Mouse (Mus musculus) embryonic facial prominence, embryonic 12.5 days (tissue): ENCODE measurements around the gene Fen1. TPM values are rescaled to one million over a fixed set of nuclear protein-coding genes. Genes with fewer than 3 reads are reported as not detected.
"Not testable (repeated sequence)": the region's sequence is repeated elsewhere in the genome, so short reads cannot be mapped to it uniquely, and the experiment has no call there.

Source experiments
- ATAC-seq: fragments of 200-750 bp; cut with Nextera tagmentation; 2 replicates; pipeline ENCODE4 v1.8.0; 2017; ENCODE audit not compliant: insufficient number of reproducible peaks, insufficient read depth, low FRiP score, low TSS enrichment
- H3K27ac ChIP-seq: fragments of 300-500 bp; sonication (generic); 2 replicates; pipeline ENCODE4 v1.5.1; 2016; ENCODE audit warnings: mild to moderate bottlenecking
- H3K27me3 ChIP-seq: fragments of 300-500 bp; sonication (generic); 2 replicates; pipeline ENCODE4 v1.6.1; 2016; ENCODE audit warnings: mild to moderate bottlenecking, moderate library complexity
- H3K36me3 ChIP-seq: fragments of 300-500 bp; sonication (generic); 2 replicates; pipeline ENCODE4 v1.6.1; 2016; ENCODE audit warnings: mild to moderate bottlenecking
- H3K4me1 ChIP-seq: fragments of 300-500 bp; sonication (generic); 2 replicates; pipeline ENCODE4 v1.6.1; 2016
- H3K4me2 ChIP-seq: fragments of 300-500 bp; sonication (generic); replicated peaks from 2 replicates; pipeline ENCODE4 v1.6.1; 2016; ENCODE audit warnings: mild to moderate bottlenecking, moderate library complexity
- H3K4me3 ChIP-seq: fragments of 300-500 bp; sonication (generic); 2 replicates; pipeline ENCODE4 v1.5.1; 2016; ENCODE audit warnings: mild to moderate bottlenecking
- H3K9ac ChIP-seq: fragments of 300-500 bp; sonication (generic); 2 replicates; pipeline ENCODE4 v1.6.1; 2016; ENCODE audit warnings: mild to moderate bottlenecking, moderate library complexity
- H3K9me3 ChIP-seq: fragments of 300-500 bp; sonication (generic); 2 replicates; pipeline ENCODE4 v1.6.1; 2016; ENCODE audit warnings: mild to moderate bottlenecking, moderate library complexity
- WGBS: fragments of 180-500 bp; shearing (Covaris S2); methylation state at CpG from one replicate; pipeline ENCODE4 v1.1.7; 2016; 5-methylcytosine and 5-hydroxymethylcytosine counted together
- microRNA-seq: library from miRNA; unstranded; fragments of <30 nt; microRNA quantifications from one replicate; pipeline ENCODE4, GENCODE M21; 2017
- polyA plus RNA-seq: library from polyadenylated mRNA; unstranded; fragments of >200 nt; fragmentation: Nextera tagmentation; extraction: Ambion mirVana; gene quantifications from 2 replicates; pipeline ENCODE4 v1.2.1, GENCODE M21; 2016

Fen1 gene
- polyA plus RNA-seq, 1 experiment from 2014 or later = 95.5 TPM

- not testable (repeated sequence) for H3K27me3 ChIP-seq, H3K4me2 ChIP-seq, H3K4me3 ChIP-seq, ATAC-seq, H3K9ac ChIP-seq, H3K4me1 ChIP-seq, H3K9me3 ChIP-seq, H3K36me3 ChIP-seq, H3K27ac ChIP-seq
- WGBS = 83% methylated on average over 4 of the region's 4 CpGs
Measured at GRCm38 (mm10) chr19:10165928-10166327, 38.0 kb downstream of the Fen1 start.

GRCm38 (mm10) chr19:10163896-10164295 is 40.1 kb downstream of the Fen1 start:
- ATAC-seq = no peak
- 86% methylated on average over 3 of the region's 3 CpGs for WGBS
- Histone ChIP-seq H3K4me2 (no peak overlapping the region), H3K36me3 (no peaks in the 10 kb centered on the region), H3K27ac (no peak overlapping the region), H3K4me3 (no peak overlapping the region), H3K9ac (no peak overlapping the region), H3K4me1 (no peaks in the 10 kb centered on the region), H3K27me3 (no peaks in the 10 kb centered on the region), H3K9me3 (no peaks in the 10 kb centered on the region)

- H3K4me3 ChIP-seq = no peak overlapping the region
- H3K27me3 ChIP-seq = no peaks in the 10 kb centered on the region
- H3K9me3 ChIP-seq = no peaks in the 10 kb centered on the region
- no peaks in the 10 kb centered on the region for H3K36me3 ChIP-seq
- no peak overlapping the region for H3K27ac ChIP-seq
- ATAC-seq = no peak
- H3K4me1 ChIP-seq = no peaks in the 10 kb centered on the region
- H3K9ac ChIP-seq = no peak overlapping the region
- H3K4me2 ChIP-seq = no peak overlapping the region
- WGBS = 71% methylated on average over 2 of the region's 2 CpGs
Measured at GRCm38 (mm10) chr19:10157725-10158124, 46.2 kb downstream of the Fen1 start.

DNA sequence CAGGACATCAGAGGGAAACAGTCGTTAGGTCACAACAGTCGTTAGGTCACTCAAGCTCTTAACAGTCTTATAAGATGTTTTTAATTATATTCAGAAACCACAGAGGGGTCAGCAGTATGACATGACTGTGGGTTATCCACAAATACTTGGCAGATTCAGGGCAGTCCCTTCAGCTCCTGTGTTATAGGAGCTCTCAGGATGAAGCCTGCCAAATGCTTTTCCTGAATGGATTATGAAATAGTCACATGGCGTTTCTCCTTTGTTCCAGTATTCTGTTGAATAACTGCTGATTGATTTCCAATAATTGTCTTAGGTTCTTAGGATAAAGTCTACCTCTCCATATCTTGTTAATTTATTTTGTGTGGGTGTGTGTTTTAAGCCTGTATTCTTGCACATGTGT is 54.8 kb downstream of the Fen1 start:
- ATAC-seq = no peak
- Histone ChIP-seq H3K9ac (no peak overlapping the region), H3K4me1 (no peaks in the 10 kb centered on the region), H3K36me3 (no peaks in the 10 kb centered on the region), H3K4me2 (no peak overlapping the region), H3K9me3 (no peaks in the 10 kb centered on the region), H3K4me3 (no peak overlapping the region), H3K27ac (no peak overlapping the region), H3K27me3 (no peaks in the 10 kb centered on the region)
- WGBS = 59% methylated on average over 3 of the region's 3 CpGs

Small RNA genes within 50 kb of the gene (microRNA-seq; reads per million reads assigned to microRNA genes)
- 1.6 reads per million for gene Mir6993

Other genes starting within 250 kb of the Fen1 start
- gene Fth1, start 223.6 kb downstream of the Fen1 start, polyA plus RNA-seq = 1,511 and 1,518 TPM in 2 replicates
- 1.7 and 1.8 TPM in 2 replicates for gene Best1, start 202.5 kb downstream of the Fen1 start, polyA plus RNA-seq
- gene Rab3il1, start 202.5 kb downstream of the Fen1 start, polyA plus RNA-seq = 48.0 and 50.0 TPM in 2 replicates
- gene Fads3, start 162.6 kb downstream of the Fen1 start, polyA plus RNA-seq = 10.1 and 10.2 TPM in 2 replicates
- gene Fads2, start 102.4 kb downstream of the Fen1 start, polyA plus RNA-seq = 123 and 125 TPM in 2 replicates
- gene Fads1, start 21.3 kb downstream of the Fen1 start, polyA plus RNA-seq = 139 and 144 TPM in 2 replicates
- 389 and 410 TPM in 2 replicates for gene Tmem258, start 155 bp downstream of the Fen1 start, polyA plus RNA-seq
- 1.9 and 2.5 TPM in 2 replicates for gene Myrf, start 36.6 kb upstream of the Fen1 start, polyA plus RNA-seq
- gene Dagla, start 100.7 kb upstream of the Fen1 start, polyA plus RNA-seq = 3.0 and 3.1 TPM in 2 replicates
- gene Syt7, start 184.9 kb upstream of the Fen1 start, polyA plus RNA-seq = 0.71 and 2.1 TPM in 2 replicates